Mouse (Mus musculus) cerebellum, postnatal 4 days (tissue): Measurements from ENCODE around the gene U2af2.

ENCODE experiments used
- DNase-seq, 2 experiments: peaks; one replicate each; pipeline ENCODE4 v3.0.0; 2022; ENCODE audit warnings: low spot score in 2 of 2, mixed read lengths in 1 of 2

The U2af2 gene

GRCm38 (mm10) chr7:5037026-5037425 is 24.9 kb upstream of the U2af2 start:
- no peak for DNase-seq

- no peak for DNase-seq
These were observed 24.5 kb upstream of the U2af2 start for GRCm38 (mm10) chr7:5037467-5037866.

GRCm38 (mm10) chr7:5038109-5038732 is 23.7 kb upstream of the U2af2 start, which contains the start of gene Zfp784:
Gene Zfp784 (minus strand): TSS chr7:5038446.
- DNase-seq, result peak; percentile 72 to 93

- DNase-seq, result no peak
These were observed 23.0 kb upstream of the U2af2 start for GRCm38 (mm10) chr7:5038940-5039339.

GRCm38 (mm10) chr7:5044981-5045380 is 17.0 kb upstream of the U2af2 start:
- DNase-seq, result no peak

- DNase-seq, result no peak
These were observed 15.8 kb upstream of the U2af2 start for GRCm38 (mm10) chr7:5046112-5046511.

GRCm38 (mm10) chr7:5047313-5047712 is 14.6 kb upstream of the U2af2 start:
- no peak for DNase-seq

- DNase-seq, result peak; percentile 70 to 83
These were observed 10.4 kb upstream of the U2af2 start, which contains the start of gene Zfp580 for GRCm38 (mm10) chr7:5051193-5052192. Gene Zfp580 (plus strand): TSS chr7:5051538.

- DNase-seq, result no peak
These were observed 9.5 kb upstream of the U2af2 start for GRCm38 (mm10) chr7:5052438-5052837.

GRCm38 (mm10) chr7:5052931-5053343 is 9.0 kb upstream of the U2af2 start:
- DNase-seq, result no peak

- DNase-seq, result no peak
These were observed 8.3 kb upstream of the U2af2 start for GRCm38 (mm10) chr7:5053456-5054179.

GRCm38 (mm10) chr7:5056651-5057263 is 5.2 kb upstream of the U2af2 start:
- DNase-seq, result peak in 1 of 2 experiments; percentile 45

- DNase-seq, result no peak
These were observed 4.6 kb upstream of the U2af2 start for GRCm38 (mm10) chr7:5057381-5057780.

- no peak for DNase-seq
These were observed 4.1 kb upstream of the U2af2 start for GRCm38 (mm10) chr7:5057804-5058203.

GRCm38 (mm10) chr7:5058631-5059030 is 3.3 kb upstream of the U2af2 start:
- DNase-seq, result no peak

- no peak for DNase-seq
These were observed 2.5 kb upstream of the U2af2 start for GRCm38 (mm10) chr7:5059421-5059820.

- peak in 1 of 2 experiments; percentile 82 for DNase-seq
These were observed 1.7 kb upstream of the U2af2 start for GRCm38 (mm10) chr7:5060239-5060731.

GRCm38 (mm10) chr7:5060944-5061773 is 784 bp upstream of the U2af2 start:
- DNase-seq, result peak; percentile 97 to 99

- no peak for DNase-seq
These were observed 538 bp downstream of the U2af2 start for GRCm38 (mm10) chr7:5062360-5063001.

- DNase-seq, result no peak
These were observed 2.9 kb downstream of the U2af2 start for GRCm38 (mm10) chr7:5064886-5065285.
